Mouse (Mus musculus) neural tube, embryonic 15.5 days (tissue): ENCODE results near the gene Chrnb1. TPM values are rescaled to one million over a fixed set of nuclear protein-coding genes. Genes with fewer than 3 reads are reported as not detected.

Experiments used
- ATAC-seq: fragments of 200-750 bp; cut with Nextera tagmentation; 2 replicates; pipeline ENCODE4 v1.8.0; 2017; ENCODE audit warnings: mild to moderate bottlenecking, moderate TSS enrichment, moderate library complexity; ENCODE audit not compliant: low FRiP score
- H3K27ac ChIP-seq: fragments of 300-500 bp; sonication (generic); replicated peaks from 2 replicates; pipeline ENCODE4 v1.5.1; 2015; ENCODE audit warnings: mild to moderate bottlenecking, inconsistent platforms
- H3K27me3 ChIP-seq: fragments of 300-500 bp; sonication (generic); replicated peaks from 2 replicates; pipeline ENCODE4 v1.6.1; 2015; ENCODE audit warnings: inconsistent platforms
- H3K36me3 ChIP-seq: fragments of 300-500 bp; sonication (generic); 2 replicates; pipeline ENCODE4 v1.6.1; 2015; ENCODE audit warnings: inconsistent platforms
- H3K4me1 ChIP-seq: fragments of 300-500 bp; sonication (generic); 2 replicates; pipeline ENCODE4 v1.6.1; 2015; ENCODE audit warnings: inconsistent platforms
- H3K4me2 ChIP-seq: fragments of 300-500 bp; sonication (generic); 2 replicates; pipeline ENCODE4 v1.6.1; 2015; ENCODE audit warnings: inconsistent platforms, mild to moderate bottlenecking, moderate library complexity
- H3K4me3 ChIP-seq: fragments of 300-500 bp; sonication (generic); replicated peaks from 2 replicates; pipeline ENCODE4 v1.5.1; 2015; ENCODE audit warnings: mild to moderate bottlenecking, inconsistent platforms
- H3K9ac ChIP-seq: fragments of 300-500 bp; sonication (generic); replicated peaks from 2 replicates; pipeline ENCODE4 v1.6.1; 2015; ENCODE audit warnings: mild to moderate bottlenecking, inconsistent platforms
- H3K9me3 ChIP-seq: fragments of 300-500 bp; sonication (generic); replicated peaks from 2 replicates; pipeline ENCODE4 v1.6.1; 2016; ENCODE audit warnings: inconsistent platforms
- WGBS: fragments of 180-500 bp; shearing (Covaris S2); methylation state at CpG from one replicate; pipeline ENCODE4 v1.1.7; 2015; ENCODE audit warnings: mixed read lengths; 5-methylcytosine and 5-hydroxymethylcytosine counted together
- polyA plus RNA-seq: library from polyadenylated mRNA; unstranded; fragments of >200 nt; fragmentation: Nextera tagmentation; extraction: Ambion mirVana; gene quantifications from 2 replicates; pipeline ENCODE4 v1.2.1, GENCODE M21; 2015

Gene Chrnb1
- polyA plus RNA-seq, 1 experiment from 2014 or later = 2.1 TPM

GRCm38 (mm10) chr11:69757303-69758089, 38.2 kb downstream of the Chrnb1 start:
- Histone ChIP-seq H3K36me3 (no peaks in the 10 kb centered on the region), H3K4me1 (peaks cover 60% of the 10 kb centered on the region), H3K9ac (peak overlapping the region; percentile 87), H3K27me3 (no peaks in the 10 kb centered on the region), H3K9me3 (no peaks in the 10 kb centered on the region), H3K4me3 (peak overlapping the region; percentile 57), H3K27ac (peak overlapping the region; percentile 99), H3K4me2 (peak overlapping the region; percentile 84)
- ATAC-seq = no peak
- WGBS = 45% methylated on average over 9 of the region's 9 CpGs

GRCm38 (mm10) chr11:69754701-69755100, 41.0 kb downstream of the Chrnb1 start:
- no peak overlapping the region for H3K27ac ChIP-seq
- no peaks in the 10 kb centered on the region for H3K36me3 ChIP-seq
- H3K9ac ChIP-seq = no peak overlapping the region
- WGBS = 55% methylated on average over 3 of the region's 3 CpGs
- ATAC-seq = no peak
- no peak overlapping the region for H3K4me3 ChIP-seq
- peaks cover 55% of the 10 kb centered on the region for H3K4me1 ChIP-seq
- no peaks in the 10 kb centered on the region for H3K27me3 ChIP-seq
- peak overlapping the region; percentile 84 for H3K4me2 ChIP-seq
- no peaks in the 10 kb centered on the region for H3K9me3 ChIP-seq

GRCm38 (mm10) chr11:69754233-69754632, 41.5 kb downstream of the Chrnb1 start:
- Histone ChIP-seq H3K9ac (no peak overlapping the region), H3K4me2 (peak overlapping the region; percentile 84), H3K4me3 (no peak overlapping the region), H3K36me3 (no peaks in the 10 kb centered on the region), H3K27me3 (no peaks in the 10 kb centered on the region), H3K27ac (no peak overlapping the region), H3K4me1 (peaks cover 50% of the 10 kb centered on the region), H3K9me3 (no peaks in the 10 kb centered on the region)
- ATAC-seq = no peak
- 89% methylated on average over 5 of the region's 5 CpGs for WGBS

GRCm38 (mm10) chr11:69752686-69753085, 43.1 kb downstream of the Chrnb1 start:
- Histone ChIP-seq H3K4me1 (peaks cover 49% of the 10 kb centered on the region), H3K4me3 (no peak overlapping the region), H3K9ac (0 out of 2 replicates have a peak overlapping the region, but pooled peaks have one; percentile 14), H3K27ac (no peak overlapping the region), H3K9me3 (no peaks in the 10 kb centered on the region), H3K27me3 (no peaks in the 10 kb centered on the region), H3K36me3 (peaks cover 4% of the 10 kb centered on the region), H3K4me2 (no peak overlapping the region)
- no peak for ATAC-seq

- Histone ChIP-seq H3K4me2 (no peak overlapping the region), H3K4me3 (no peak overlapping the region), H3K27me3 (no peaks in the 10 kb centered on the region), H3K9ac (no peak overlapping the region), H3K27ac (no peak overlapping the region), H3K9me3 (no peaks in the 10 kb centered on the region), H3K36me3 (peaks cover 13% of the 10 kb centered on the region), H3K4me1 (peaks cover 39% of the 10 kb centered on the region)
- 91% methylated on average over 3 of the region's 3 CpGs for WGBS
- no peak for ATAC-seq
Observed at GRCm38 (mm10) chr11:69751635-69752034, 44.1 kb downstream of the Chrnb1 start.

Other genes starting within 250 kb of the Chrnb1 start
- 3.1 and 3.5 TPM in 2 replicates for gene Dnah2, start 246.8 kb downstream of the Chrnb1 start, polyA plus RNA-seq
- 113 and 126 TPM in 2 replicates for gene Efnb3, start 235.7 kb downstream of the Chrnb1 start, polyA plus RNA-seq
- gene Wrap53, start 215.7 kb downstream of the Chrnb1 start, polyA plus RNA-seq = 18.1 and 18.8 TPM in 2 replicates
- 51.8 and 85.1 TPM in 2 replicates for gene Trp53, start 215.6 kb downstream of the Chrnb1 start, polyA plus RNA-seq
- 76.7 and 77.0 TPM in 2 replicates for gene Atp1b2, start 190.0 kb downstream of the Chrnb1 start, polyA plus RNA-seq
- gene Shbg, start 178.0 kb downstream of the Chrnb1 start, polyA plus RNA-seq = not detected in 2 replicates
- gene Sat2, start 173.9 kb downstream of the Chrnb1 start, polyA plus RNA-seq = 22.0 and 24.7 TPM in 2 replicates
- 32.5 and 38.7 TPM in 2 replicates for gene Fxr2, start 163.0 kb downstream of the Chrnb1 start, polyA plus RNA-seq
- gene Sox15, start 140.6 kb downstream of the Chrnb1 start, polyA plus RNA-seq = not detected in 2 replicates
- 95.1 and 101 TPM in 2 replicates for gene Mpdu1, start 133.3 kb downstream of the Chrnb1 start, polyA plus RNA-seq
- gene Cd68, start 129.8 kb downstream of the Chrnb1 start, polyA plus RNA-seq = 9.0 and 13.0 TPM in 2 replicates
- 437 and 477 TPM in 2 replicates for gene Eif4a1, start 123.5 kb downstream of the Chrnb1 start, polyA plus RNA-seq
- 90.8 and 109 TPM in 2 replicates for gene Senp3, start 113.9 kb downstream of the Chrnb1 start, polyA plus RNA-seq
- gene Tnfsf13, start 110.2 kb downstream of the Chrnb1 start, polyA plus RNA-seq = 0.19 and 0.43 TPM in 2 replicates
- 4.1 and 5.3 TPM in 2 replicates for gene Tnfsf12, start 100.1 kb downstream of the Chrnb1 start, polyA plus RNA-seq
- gene Tnfsfm13, start 99.8 kb downstream of the Chrnb1 start, polyA plus RNA-seq = 1.8 and 2.3 TPM in 2 replicates
- 13.2 and 18.7 TPM in 2 replicates for gene Polr2a, start 37.3 kb downstream of the Chrnb1 start, polyA plus RNA-seq
- gene Slc35g3, start 34.0 kb downstream of the Chrnb1 start, polyA plus RNA-seq = 0.19 TPM in 1 of 2 replicates, not detected in the other
- gene Zbtb4, start 30.0 kb downstream of the Chrnb1 start, polyA plus RNA-seq = 4.7 and 5.3 TPM in 2 replicates
- gene Fgf11, start 5.9 kb upstream of the Chrnb1 start, polyA plus RNA-seq = 8.5 and 8.7 TPM in 2 replicates
- gene Tmem102, start 9.7 kb upstream of the Chrnb1 start, polyA plus RNA-seq = 1.1 and 4.2 TPM in 2 replicates
- gene Gm39566, start 19.4 kb upstream of the Chrnb1 start, polyA plus RNA-seq = not detected in 2 replicates
- not detected in 2 replicates for gene Spem2, start 22.5 kb upstream of the Chrnb1 start, polyA plus RNA-seq
- 0.29 and 0.34 TPM in 2 replicates for gene Spem1, start 26.2 kb upstream of the Chrnb1 start, polyA plus RNA-seq
- 19.4 and 21.4 TPM in 2 replicates for gene Nlgn2, start 41.8 kb upstream of the Chrnb1 start, polyA plus RNA-seq
- gene Tmem256, start 42.6 kb upstream of the Chrnb1 start, polyA plus RNA-seq = 368 and 430 TPM in 2 replicates
- gene Plscr3, start 50.4 kb upstream of the Chrnb1 start, polyA plus RNA-seq = 44.3 and 53.1 TPM in 2 replicates
- 0.19 and 1.9 TPM in 2 replicates for gene Tnk1, start 62.8 kb upstream of the Chrnb1 start, polyA plus RNA-seq
- not detected in 2 replicates for gene Tmem95, start 82.1 kb upstream of the Chrnb1 start, polyA plus RNA-seq
- gene Kctd11, start 85.5 kb upstream of the Chrnb1 start, polyA plus RNA-seq = 2.1 and 3.2 TPM in 2 replicates
- gene Acap1, start 99.6 kb upstream of the Chrnb1 start, polyA plus RNA-seq = 0.40 and 16.3 TPM in 2 replicates
- gene 2810408A11Rik, start 105.0 kb upstream of the Chrnb1 start, polyA plus RNA-seq = 6.3 and 6.5 TPM in 2 replicates
- gene Neurl4, start 105.1 kb upstream of the Chrnb1 start, polyA plus RNA-seq = 15.7 and 17.0 TPM in 2 replicates
- 63.1 and 64.7 TPM in 2 replicates for gene Gps2, start 117.9 kb upstream of the Chrnb1 start, polyA plus RNA-seq
- gene Eif5a, start 126.0 kb upstream of the Chrnb1 start, polyA plus RNA-seq = 1,034 and 1,270 TPM in 2 replicates
- 5.0 and 6.3 TPM in 2 replicates for gene Ybx2, start 139.9 kb upstream of the Chrnb1 start, polyA plus RNA-seq
- 4.4 and 8.5 TPM in 2 replicates for gene Slc2a4, start 152.2 kb upstream of the Chrnb1 start, polyA plus RNA-seq
- 0.33 and 64.8 TPM in 2 replicates for gene Cldn7, start 168.8 kb upstream of the Chrnb1 start, polyA plus RNA-seq
- gene Ctdnep1, start 185.2 kb upstream of the Chrnb1 start, polyA plus RNA-seq = 23.6 and 27.2 TPM in 2 replicates
- 159 and 167 TPM in 2 replicates for gene Elp5, start 186.6 kb upstream of the Chrnb1 start, polyA plus RNA-seq
- 549 and 565 TPM in 2 replicates for gene Gabarap, start 195.2 kb upstream of the Chrnb1 start, polyA plus RNA-seq
- gene Phf23, start 199.8 kb upstream of the Chrnb1 start, polyA plus RNA-seq = 53.5 and 57.8 TPM in 2 replicates
- 22.6 and 25.1 TPM in 2 replicates for gene Dvl2, start 204.7 kb upstream of the Chrnb1 start, polyA plus RNA-seq
- gene Acadvl, start 219.5 kb upstream of the Chrnb1 start, polyA plus RNA-seq = 61.7 and 65.7 TPM in 2 replicates
- 20.1 and 24.7 TPM in 2 replicates for gene Dlg4, start 221.0 kb upstream of the Chrnb1 start, polyA plus RNA-seq